Mouse (Mus musculus): ENCODE data around the gene Cald1. TPM values are rescaled to one million over a fixed set of nuclear protein-coding genes. Genes with fewer than 3 reads are reported as not detected.

Cald1 gene
- polyA plus RNA-seq, 1 experiment from 2014 or later = 301 TPM

DNA sequence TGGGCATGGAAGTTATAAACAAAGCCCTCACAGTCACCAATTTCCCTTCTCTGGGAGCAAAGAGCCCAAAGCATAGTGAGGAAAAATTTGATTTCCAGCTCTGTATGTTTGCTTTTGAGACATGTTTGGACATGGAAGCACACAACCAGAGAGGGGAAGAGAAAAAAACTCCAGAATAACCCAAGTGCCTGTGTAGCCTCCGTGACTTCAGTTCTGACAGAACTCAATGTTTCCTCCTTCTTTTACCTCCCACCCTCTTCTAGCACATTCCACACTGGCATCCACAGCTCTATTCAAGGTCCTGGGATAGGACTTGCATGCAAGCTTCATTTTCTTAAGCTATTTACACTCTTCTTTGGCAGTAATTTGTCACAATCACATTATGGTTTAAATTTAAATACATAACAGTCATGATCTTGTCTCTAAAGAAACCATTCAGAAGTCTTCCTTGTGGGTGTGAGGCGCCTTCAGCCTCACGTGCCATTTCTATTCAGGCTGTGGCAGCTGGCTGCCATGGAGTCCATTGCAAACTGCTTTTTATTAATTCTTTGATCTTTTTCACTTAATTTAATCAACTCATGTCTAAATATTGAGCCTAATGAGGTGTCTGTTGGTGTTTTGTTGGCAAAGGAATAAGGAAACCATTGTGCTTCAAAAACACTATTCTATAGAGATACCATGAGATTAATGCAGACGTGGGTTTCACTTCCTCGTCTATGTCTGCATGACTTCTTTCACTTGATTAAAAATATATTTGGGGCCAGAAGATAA is 49.9 kb downstream of the Cald1 start:
- no peak for ATAC-seq (ENCODE audit: low FRiP score, low TSS enrichment)
- no peaks in the 10 kb centered on the region for H3K4me1 ChIP-seq (replicated peaks; ENCODE audit: control insufficient read depth, insufficient read depth)
- no peak overlapping the region for H3K27ac ChIP-seq (replicated peaks)
- 53% methylated on average over 5 of the region's 5 CpGs for WGBS
- DNase-seq (ENCODE audit: low spot score) = no peak
- no peaks in the 10 kb centered on the region for H3K9me3 ChIP-seq (ENCODE audit: control insufficient read depth, low read length)
- H3K36me3 ChIP-seq (ENCODE audit: control insufficient read depth, insufficient read depth, low read length) = no peaks in the 10 kb centered on the region
- no peaks in the 10 kb centered on the region for H3K27me3 ChIP-seq (ENCODE audit: control insufficient read depth, insufficient read depth, low read length)
- no peak overlapping the region for H3K4me2 ChIP-seq (replicated peaks; ENCODE audit: low read depth)
- no peak for TF ChIP-seq EP300 (optimal IDR thresholded peaks at IDR 0.05)
- no peak for TF ChIP-seq CTCF (IDR thresholded peaks at IDR 0.05; ENCODE audit: low read depth)
- H3K4me3 ChIP-seq (ENCODE audit: low read depth, low read length) = no peak overlapping the region
- H3K9ac ChIP-seq (ENCODE audit: low read length) = no peak overlapping the region

- Histone ChIP-seq H3K4me1 (replicated peaks; ENCODE audit: control insufficient read depth, insufficient read depth) (no peaks in the 10 kb centered on the region), H3K4me3 (ENCODE audit: low read depth, low read length) (no peak overlapping the region), H3K9me3 (ENCODE audit: control insufficient read depth, low read length) (no peaks in the 10 kb centered on the region), H3K4me2 (replicated peaks; ENCODE audit: low read depth) (no peak overlapping the region), H3K27me3 (ENCODE audit: control insufficient read depth, insufficient read depth, low read length) (no peaks in the 10 kb centered on the region), H3K27ac (replicated peaks) (no peak overlapping the region), H3K36me3 (ENCODE audit: control insufficient read depth, insufficient read depth, low read length) (no peaks in the 10 kb centered on the region), H3K9ac (ENCODE audit: low read length) (no peak overlapping the region)
- DNase-seq (ENCODE audit: low spot score) (no peak), ATAC-seq (ENCODE audit: low FRiP score, low TSS enrichment) (no peak)
- TF ChIP-seq EP300 (optimal IDR thresholded peaks at IDR 0.05) = no peak
- 76% methylated on average over 7 of the region's 7 CpGs for WGBS
Observed at GRCm38 (mm10) chr6:34651298-34651697, 53.0 kb downstream of the Cald1 start.

DNA sequence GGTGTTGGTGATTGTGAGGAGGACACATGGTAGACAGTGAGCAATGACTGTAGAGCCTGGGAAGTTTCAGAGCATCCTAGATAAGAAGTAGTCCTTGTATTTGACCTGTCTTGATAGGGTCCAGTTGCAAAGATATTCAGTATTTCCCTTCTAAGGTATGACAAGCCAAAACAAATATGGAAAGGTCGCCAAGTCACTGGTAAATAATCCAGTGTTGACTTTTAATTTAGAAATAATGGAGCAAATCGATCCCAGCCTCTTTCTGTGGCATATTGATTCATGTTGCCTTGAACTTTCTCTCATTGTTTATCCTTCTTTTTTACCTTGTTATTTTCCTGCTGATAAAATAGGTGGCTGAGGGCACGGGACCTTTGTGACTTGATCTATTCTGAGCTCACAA is 57.4 kb downstream of the Cald1 start:
- no peaks in the 10 kb centered on the region for H3K36me3 ChIP-seq (ENCODE audit: control insufficient read depth, insufficient read depth, low read length)
- H3K27me3 ChIP-seq (ENCODE audit: control insufficient read depth, insufficient read depth, low read length) = no peaks in the 10 kb centered on the region
- no peaks in the 10 kb centered on the region for H3K4me1 ChIP-seq (replicated peaks; ENCODE audit: control insufficient read depth, insufficient read depth)
- no peak overlapping the region for H3K4me2 ChIP-seq (replicated peaks; ENCODE audit: low read depth)
- DNase-seq (ENCODE audit: low spot score) (no peak), ATAC-seq (ENCODE audit: low FRiP score, low TSS enrichment) (no peak)
- H3K4me3 ChIP-seq (ENCODE audit: low read depth, low read length) = no peak overlapping the region
- no peak for TF ChIP-seq EP300 (optimal IDR thresholded peaks at IDR 0.05)
- TF ChIP-seq CTCF (IDR thresholded peaks at IDR 0.05; ENCODE audit: low read depth) = no peak
- WGBS = 31% methylated on average over 3 of the region's 3 CpGs
- no peaks in the 10 kb centered on the region for H3K9me3 ChIP-seq (ENCODE audit: control insufficient read depth, low read length)
- H3K27ac ChIP-seq (replicated peaks) = no peak overlapping the region
- no peak overlapping the region for H3K9ac ChIP-seq (ENCODE audit: low read length)

- H3K27me3 ChIP-seq (ENCODE audit: control insufficient read depth, insufficient read depth, low read length) = no peaks in the 10 kb centered on the region
- DNase-seq (ENCODE audit: low spot score) = no peak
- H3K4me3 ChIP-seq (ENCODE audit: low read depth, low read length) = no peak overlapping the region
- no peak overlapping the region for H3K27ac ChIP-seq (replicated peaks)
- TF ChIP-seq CTCF (IDR thresholded peaks at IDR 0.05; ENCODE audit: low read depth) (no peak), EP300 (optimal IDR thresholded peaks at IDR 0.05) (no peak)
- 40% methylated on average over 5 of the region's 5 CpGs for WGBS
- no peak overlapping the region for H3K9ac ChIP-seq (ENCODE audit: low read length)
- no peaks in the 10 kb centered on the region for H3K4me1 ChIP-seq (replicated peaks; ENCODE audit: control insufficient read depth, insufficient read depth)
- H3K9me3 ChIP-seq (ENCODE audit: control insufficient read depth, low read length) = no peaks in the 10 kb centered on the region
- H3K36me3 ChIP-seq (ENCODE audit: control insufficient read depth, insufficient read depth, low read length) = peaks cover 5% of the 10 kb centered on the region; the same call in 1 of the 2 replicates
- no peak overlapping the region for H3K4me2 ChIP-seq (replicated peaks; ENCODE audit: low read depth)
- no peak for ATAC-seq (ENCODE audit: low FRiP score, low TSS enrichment)
Observed at GRCm38 (mm10) chr6:34658791-34659190, 60.5 kb downstream of the Cald1 start.

DNA sequence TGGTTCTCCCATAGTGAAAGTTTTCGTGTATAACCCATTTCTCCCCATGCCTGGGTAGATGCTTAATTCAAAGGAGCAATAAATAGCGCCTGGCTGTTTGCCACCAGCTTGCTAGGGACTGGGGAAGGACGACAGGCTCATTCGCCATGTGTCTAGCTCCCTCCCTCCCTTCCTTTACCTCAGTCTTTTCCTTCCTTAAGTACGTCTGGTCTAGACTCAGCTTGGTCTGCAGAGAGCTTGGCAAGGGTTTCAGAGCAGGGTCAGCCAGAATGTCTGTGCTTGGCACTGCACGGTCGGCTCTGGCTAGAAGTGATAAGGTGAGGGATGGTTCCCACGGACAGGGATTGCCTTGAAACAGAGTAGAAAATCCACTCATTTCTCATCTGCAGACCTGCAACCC is 62.4 kb downstream of the Cald1 start:
- H3K9me3 ChIP-seq (ENCODE audit: control insufficient read depth, low read length) = no peaks in the 10 kb centered on the region
- TF ChIP-seq CTCF (IDR thresholded peaks at IDR 0.05; ENCODE audit: low read depth) (no peak), EP300 (optimal IDR thresholded peaks at IDR 0.05) (no peak)
- no peaks in the 10 kb centered on the region for H3K27me3 ChIP-seq (ENCODE audit: control insufficient read depth, insufficient read depth, low read length)
- ATAC-seq (ENCODE audit: low FRiP score, low TSS enrichment) = no peak
- H3K4me3 ChIP-seq (ENCODE audit: low read depth, low read length) = no peak overlapping the region
- H3K4me1 ChIP-seq (replicated peaks; ENCODE audit: control insufficient read depth, insufficient read depth) = no peaks in the 10 kb centered on the region
- no peak for DNase-seq (ENCODE audit: low spot score)
- no peak overlapping the region for H3K9ac ChIP-seq (ENCODE audit: low read length)
- peaks cover 5% of the 10 kb centered on the region; the same call in 1 of the 2 replicates for H3K36me3 ChIP-seq (ENCODE audit: control insufficient read depth, insufficient read depth, low read length)
- no peak overlapping the region for H3K4me2 ChIP-seq (replicated peaks; ENCODE audit: low read depth)
- WGBS = 33% methylated on average over 8 of the region's 8 CpGs
- H3K27ac ChIP-seq (replicated peaks) = no peak overlapping the region

- ATAC-seq (ENCODE audit: low FRiP score, low TSS enrichment) (no peak), DNase-seq (ENCODE audit: low spot score) (no peak)
- TF ChIP-seq EP300 (optimal IDR thresholded peaks at IDR 0.05) = no peak
- TF ChIP-seq CTCF (IDR thresholded peaks at IDR 0.05; ENCODE audit: low read depth) = no peak
- Histone ChIP-seq H3K9ac (ENCODE audit: low read length) (no peak overlapping the region), H3K36me3 (ENCODE audit: control insufficient read depth, insufficient read depth, low read length) (peaks cover 5% of the 10 kb centered on the region; the same call in 1 of the 2 replicates), H3K9me3 (ENCODE audit: control insufficient read depth, low read length) (no peaks in the 10 kb centered on the region), H3K4me2 (replicated peaks; ENCODE audit: low read depth) (no peak overlapping the region), H3K4me1 (replicated peaks; ENCODE audit: control insufficient read depth, insufficient read depth) (no peaks in the 10 kb centered on the region), H3K27ac (replicated peaks) (no peak overlapping the region), H3K4me3 (ENCODE audit: low read depth, low read length) (no peak overlapping the region), H3K27me3 (ENCODE audit: control insufficient read depth, insufficient read depth, low read length) (no peaks in the 10 kb centered on the region)
- 51% methylated on average over 6 of the region's 6 CpGs for WGBS
Observed at GRCm38 (mm10) chr6:34662626-34663025, 64.3 kb downstream of the Cald1 start.
